Mouse (Mus musculus) left cerebral cortex, postnatal 4 days (tissue): ENCODE results near the gene Fam83g. TPM values are rescaled to one million over a fixed set of nuclear protein-coding genes. Genes with fewer than 3 reads are reported as not detected.

Experiments
- DNase-seq: peaks from one replicate; pipeline ENCODE4 v3.0.0-alpha.2; 2022
- intact Hi-C: fragments of 180-260 bp; cut with DNase I; formaldehyde crosslinking; loops from one replicate; pipeline ENCODE4 v1.15.1; 2025
- total RNA-seq, 2 experiments: library from RNA; stranded (reverse); gene quantifications; 2 replicates each; pipeline ENCODE4 v1.2.3; 2021

Gene Fam83g
- total RNA-seq, 2 experiments from 2014 or later, result 0.12 TPM; not detected in 1

DNA sequence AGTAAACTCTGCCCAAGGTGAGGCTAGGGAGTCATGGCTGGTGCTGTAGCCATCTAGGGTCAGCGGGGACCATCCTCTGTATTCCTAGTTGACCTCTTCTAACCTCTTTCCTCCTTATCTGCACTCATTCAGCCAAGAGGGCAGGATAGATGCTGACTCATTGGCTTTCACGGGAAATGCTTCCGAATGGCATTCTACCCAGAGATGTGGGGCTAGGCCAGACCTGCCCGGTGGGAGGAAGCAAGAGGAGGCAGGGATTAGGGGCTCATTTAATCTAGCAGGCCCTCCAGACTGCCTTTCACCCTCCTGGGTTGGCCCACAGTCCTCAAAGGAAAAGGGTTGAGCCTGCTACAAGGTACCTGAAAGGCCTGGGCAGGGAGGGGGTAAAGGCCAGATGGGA is 22.3 kb downstream of the Fam83g start:
- intact Hi-C loops, result no loop called here

GRCm38 (mm10) chr11:61708928-61709327 is 25.0 kb downstream of the Fam83g start:
- intact Hi-C loops, result no loop called here
- DNase-seq, result no peak

More for the DNA sequence above, 22.3 kb downstream of the Fam83g start:
- no peak for DNase-seq

GRCm38 (mm10) chr11:61713157-61713855 is 29.4 kb downstream of the Fam83g start:
- no peak for DNase-seq
- intact Hi-C loops, result loop anchor here (10.0 kb wide), 1 partner anchor 519 kb away; no protein-coding TSS in a partner anchor

DNA sequence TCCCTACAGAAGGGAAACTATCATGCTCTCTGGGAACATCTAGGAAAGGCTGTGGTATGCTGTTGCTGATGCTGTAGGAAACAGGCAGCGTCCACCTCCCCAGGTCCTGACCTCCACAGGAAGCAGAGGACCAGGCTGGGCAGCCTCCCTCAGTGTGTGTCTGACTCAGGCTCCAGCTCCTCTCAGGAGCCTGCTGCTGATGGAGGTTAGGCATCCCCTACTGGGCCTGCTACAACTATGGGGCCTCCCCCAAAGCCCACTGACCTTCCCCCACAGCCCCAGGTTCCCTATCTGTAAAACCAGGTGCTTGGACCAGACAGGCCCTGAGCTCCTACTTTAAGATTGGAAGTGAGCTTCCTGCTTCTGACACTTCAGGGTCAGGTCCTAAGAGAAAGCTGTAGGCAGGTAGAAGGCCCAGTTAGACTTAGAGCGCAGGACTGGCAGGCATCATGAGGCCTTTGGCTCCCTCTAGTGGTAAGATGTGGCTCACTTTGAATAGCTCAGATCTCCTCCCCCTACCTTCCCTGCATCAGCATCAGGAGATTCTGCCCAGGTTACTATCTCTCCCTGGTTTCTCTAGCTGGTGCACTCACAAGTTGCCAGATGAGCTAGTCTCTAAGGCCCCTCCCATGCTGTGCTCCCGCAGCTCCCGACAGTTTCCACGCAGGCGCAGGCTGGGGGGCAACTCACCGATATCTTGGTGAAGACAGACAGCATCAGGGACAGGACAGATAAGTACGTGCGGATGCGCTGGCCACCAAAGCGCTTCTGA is 30.6 kb downstream of the Fam83g start:
- intact Hi-C loops, result loop anchor here (1.0 to 10.0 kb wide), 2 partner anchors 303 to 520 kb away; no protein-coding TSS in a partner anchor
- DNase-seq, result peak; percentile 66

DNA sequence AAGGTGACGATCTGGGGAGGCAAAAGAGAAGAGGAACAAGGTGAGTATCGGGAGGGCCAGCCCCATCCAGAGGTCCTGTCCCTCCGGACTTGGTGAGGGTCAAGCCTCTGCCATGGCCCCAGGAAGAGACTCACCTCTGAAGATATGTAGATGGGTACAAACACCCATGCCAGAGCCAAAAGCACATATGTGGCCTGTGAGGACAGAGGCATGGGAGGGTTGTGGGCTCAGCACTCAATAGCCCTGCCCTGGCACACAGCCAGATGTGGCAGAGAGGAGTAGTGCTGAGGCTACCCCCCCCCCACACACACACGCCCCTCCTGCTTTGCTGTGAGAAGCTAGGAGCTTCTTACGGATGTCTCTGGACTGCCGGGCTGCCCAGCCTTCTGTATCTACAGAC is 31.2 kb downstream of the Fam83g start:
- intact Hi-C loops, result loop anchor here (10.0 kb wide), 1 partner anchor 520 kb away; no protein-coding TSS in a partner anchor

GRCm38 (mm10) chr11:61717990-61718389 is 34.1 kb downstream of the Fam83g start:
- intact Hi-C loops, result loop anchor here (10.0 kb wide), 1 partner anchor 523 kb away; no protein-coding TSS in a partner anchor
- DNase-seq, result no peak

More for the DNA sequence above, 31.2 kb downstream of the Fam83g start:
- DNase-seq, result peak; percentile 36

GRCm38 (mm10) chr11:61719387-61719786 is 35.5 kb downstream of the Fam83g start:
- intact Hi-C loops, result loop anchor here (10.0 kb wide), 1 partner anchor 525 kb away; no protein-coding TSS in a partner anchor
- DNase-seq, result no peak

DNA sequence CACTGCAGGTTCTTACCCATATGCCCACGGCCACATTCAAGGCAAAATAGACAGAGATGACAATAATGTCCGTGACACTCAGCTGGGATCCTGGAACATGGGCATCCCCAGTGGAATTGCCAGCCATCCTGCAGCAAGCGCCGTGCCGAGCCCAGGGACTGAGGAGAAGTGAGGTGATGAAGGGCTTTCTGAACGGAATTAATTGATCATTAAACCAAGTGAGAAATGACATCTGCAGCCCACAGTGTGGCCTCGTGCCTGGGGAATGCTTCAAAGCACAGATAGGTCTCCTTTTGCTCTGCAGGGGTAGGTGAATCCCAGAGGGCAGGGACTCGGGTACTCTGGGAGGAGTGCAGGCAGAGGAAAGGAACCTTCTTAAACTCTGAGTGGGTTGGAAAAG is 35.9 kb downstream of the Fam83g start:
- intact Hi-C loops, result loop anchor here (10.0 kb wide), 2 partner anchors 205 to 525 kb away; no protein-coding TSS in a partner anchor
- no peak for DNase-seq

- no peak for DNase-seq
- intact Hi-C loops, result loop anchor here (10.0 kb wide), 1 partner anchor 206 kb away; no protein-coding TSS in a partner anchor
Measured at GRCm38 (mm10) chr11:61720636-61721035, 36.7 kb downstream of the Fam83g start, which contains the start of gene Slc5a10. Gene Slc5a10, minus strand, starts transcription at chr11:61720826.

DNA sequence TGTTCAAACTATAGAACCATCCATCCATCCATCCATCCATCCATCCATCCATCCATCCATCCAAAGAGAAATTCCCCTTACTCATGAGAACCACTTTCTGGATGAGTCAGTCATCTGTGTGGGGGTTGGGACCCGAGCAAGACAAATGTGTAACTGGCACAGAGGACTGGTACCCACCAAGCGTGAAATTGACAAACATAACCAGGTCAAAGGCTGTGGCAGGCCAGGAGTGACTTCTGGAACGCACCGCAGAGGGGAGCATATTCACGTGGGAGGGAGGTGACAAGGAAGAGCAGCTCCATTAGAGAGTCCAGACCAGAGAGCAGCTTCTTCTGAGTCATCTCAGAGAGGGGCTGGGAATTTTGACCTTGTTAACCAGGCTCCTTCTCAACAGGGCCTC is 38.2 kb downstream of the Fam83g start:
- intact Hi-C loops, result loop anchor here (10.0 kb wide), 1 partner anchor 207 kb away; no protein-coding TSS in a partner anchor
- DNase-seq, result no peak

DNA sequence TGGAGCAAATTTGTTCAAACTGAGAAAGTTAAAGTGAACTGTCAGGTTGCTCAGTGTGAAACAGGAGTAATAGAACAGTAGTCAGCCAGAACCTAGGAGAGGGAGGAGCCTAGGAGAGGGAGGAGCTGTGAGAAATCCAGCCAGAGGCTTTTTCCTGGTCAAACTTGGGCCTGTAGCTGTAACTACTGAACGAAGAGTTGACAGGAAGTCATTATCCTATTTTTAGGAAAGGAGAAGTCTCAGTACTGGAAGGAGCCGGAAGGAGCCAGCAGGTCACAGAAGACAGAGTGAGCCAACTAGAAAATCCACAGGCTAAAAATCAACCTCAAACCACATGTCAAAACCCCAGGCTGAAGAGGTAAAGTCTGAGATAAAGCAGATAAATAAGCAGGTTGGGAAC is 44.1 kb downstream of the Fam83g start:
- intact Hi-C loops, result loop anchor here (10.0 kb wide), 1 partner anchor 213 kb away; no protein-coding TSS in a partner anchor
- DNase-seq, result no peak

GRCm38 (mm10) chr11:61732672-61733071 is 48.8 kb downstream of the Fam83g start:
- intact Hi-C loops, result no loop called here
- DNase-seq, result no peak

- DNase-seq, result no peak
- intact Hi-C loops, result no loop called here
Measured at GRCm38 (mm10) chr11:61737290-61737689, 53.4 kb downstream of the Fam83g start.

- no peak for DNase-seq
- intact Hi-C loops, result no loop called here
Measured at GRCm38 (mm10) chr11:61740500-61740899, 56.6 kb downstream of the Fam83g start.

DNA sequence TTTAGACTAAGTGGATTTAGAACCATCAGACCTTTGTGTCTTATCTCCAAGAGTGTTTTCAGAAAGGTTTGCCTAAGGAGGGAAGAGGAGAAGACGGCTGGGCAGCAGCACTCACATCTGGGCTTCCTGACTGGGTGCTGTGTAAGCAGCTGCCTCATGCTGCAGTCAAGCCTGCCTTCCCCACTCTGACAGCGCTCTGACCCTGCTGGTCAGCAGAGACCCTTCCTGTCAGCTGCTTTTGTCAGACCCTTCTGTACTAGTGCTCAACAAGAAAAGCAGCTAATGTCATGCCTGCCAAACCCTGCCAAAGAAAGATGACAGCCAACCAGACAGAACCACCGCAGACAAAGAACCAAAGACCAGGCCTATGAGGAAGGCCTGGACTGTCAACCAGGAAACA is 59.9 kb downstream of the Fam83g start:
- no peak for DNase-seq
- intact Hi-C loops, result no loop called here

DNA sequence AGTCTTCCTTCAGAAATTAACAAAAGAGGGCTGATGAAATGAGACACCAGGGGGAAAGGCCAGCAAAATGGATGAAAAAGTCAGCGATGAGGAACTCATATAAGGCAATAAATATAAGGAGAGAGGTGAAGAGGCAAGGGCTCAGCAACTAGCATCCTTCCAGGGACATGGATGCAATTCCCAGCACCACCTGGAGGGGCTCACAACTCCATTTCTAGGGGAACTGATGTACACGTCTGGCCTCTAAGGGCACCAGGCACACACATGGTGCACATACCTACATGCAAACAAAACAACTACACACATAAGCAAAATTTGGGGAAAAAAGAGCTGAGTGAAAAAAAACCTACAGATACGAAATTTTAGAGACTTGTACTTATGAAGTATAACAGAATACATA is 60.6 kb downstream of the Fam83g start:
- intact Hi-C loops, result no loop called here
- DNase-seq, result no peak

GRCm38 (mm10) chr11:61745781-61746180 is 61.9 kb downstream of the Fam83g start:
- no peak for DNase-seq
- intact Hi-C loops, result no loop called here

- peak; percentile 57 for DNase-seq
- intact Hi-C loops, result no loop called here
Measured at GRCm38 (mm10) chr11:61747161-61747560, 63.3 kb downstream of the Fam83g start.

DNA sequence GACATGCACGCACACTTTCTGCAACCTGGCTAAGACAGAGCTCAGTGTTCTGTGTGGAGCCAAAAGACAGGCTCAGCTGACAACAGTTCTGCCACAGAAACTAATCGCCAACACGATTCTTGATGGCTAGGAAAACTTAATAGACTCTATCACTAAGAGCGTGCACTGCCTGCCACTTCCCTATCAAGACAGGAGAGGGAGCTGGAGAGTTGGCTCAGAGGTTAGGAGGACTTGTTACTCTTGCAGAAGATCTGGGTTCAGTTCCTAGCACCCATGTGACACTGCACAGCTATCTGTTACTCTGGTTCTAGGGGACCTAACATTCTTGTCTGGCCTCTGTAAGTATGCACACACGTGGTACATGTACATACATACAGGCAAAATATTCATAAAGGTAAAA is 67.7 kb downstream of the Fam83g start:
- DNase-seq, result no peak
- intact Hi-C loops, result no loop called here

DNA sequence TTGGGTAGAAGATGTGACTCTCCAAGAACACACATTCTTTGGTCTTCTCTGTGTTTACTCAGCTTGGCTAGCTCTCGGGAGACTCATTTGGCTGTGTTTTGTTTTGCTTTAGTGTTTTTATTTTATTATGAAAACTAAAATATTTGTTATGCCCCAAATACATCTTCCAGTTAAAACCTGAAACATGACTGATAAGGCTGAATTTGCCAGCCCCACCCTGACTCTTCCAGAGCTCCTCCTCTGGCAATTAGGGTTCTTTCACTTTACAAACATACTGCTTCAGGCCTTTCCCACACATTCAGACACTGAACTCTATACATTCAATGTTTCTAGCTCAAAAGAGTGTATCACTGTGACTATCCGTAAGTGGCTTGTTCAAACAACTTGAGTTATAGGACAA is 73.3 kb downstream of the Fam83g start:
- intact Hi-C loops, result no loop called here
- DNase-seq, result no peak
